Mouse (Mus musculus) heart, embryonic 10.5 days (tissue): ENCODE measurements at regions not wholly inside any gene's neighbourhood (a gene's known extent, or its start where the extent isn't known, plus 50 kb on each side); places are given as distances from the start of the nearest gene placed in this dataset.
"Not testable (repeated sequence)": the region's sequence is repeated elsewhere in the genome, so short reads cannot be mapped to it uniquely, and the experiment has no call there.

Source experiments
- DNase-seq: peaks from one replicate; pipeline ENCODE4 v3.0.0-alpha.2; 2017; ENCODE audit warnings: low spot score
- H3K27ac ChIP-seq: fragments of 300-500 bp; sonication (generic); 2 replicates; pipeline ENCODE4 v1.5.1; 2016; ENCODE audit warnings: mild to moderate bottlenecking
- H3K27me3 ChIP-seq: fragments of 300-500 bp; sonication (generic); 2 replicates; pipeline ENCODE4 v1.6.1; 2016; ENCODE audit warnings: mild to moderate bottlenecking; ENCODE audit not compliant: poor library complexity, insufficient read depth, severe bottlenecking
- H3K36me3 ChIP-seq: fragments of 300-500 bp; sonication (generic); 2 replicates; pipeline ENCODE4 v1.6.1; 2016; ENCODE audit warnings: mild to moderate bottlenecking, moderate library complexity
- H3K4me1 ChIP-seq: fragments of 300-500 bp; sonication (generic); 2 replicates; pipeline ENCODE4 v1.6.1; 2016; ENCODE audit warnings: mild to moderate bottlenecking
- H3K4me3 ChIP-seq: fragments of 300-500 bp; sonication (generic); 2 replicates; pipeline ENCODE4 v1.5.1; 2016; ENCODE audit warnings: mild to moderate bottlenecking, moderate library complexity
- H3K9me3 ChIP-seq: fragments of 300-500 bp; sonication (generic); 2 replicates; pipeline ENCODE4 v1.6.1; 2016; ENCODE audit warnings: mild to moderate bottlenecking, moderate library complexity
- WGBS: fragments of 180-500 bp; shearing (Covaris S2); methylation state at CpG from one replicate; pipeline ENCODE4 v1.1.7; 2016; 5-methylcytosine and 5-hydroxymethylcytosine counted together

GRCm38 (mm10) chr3:34709553-34709952 is 59.3 kb downstream of the Sox2 start:
- Histone ChIP-seq H3K27me3 (no peaks in the 10 kb centered on the region), H3K4me3 (no peak overlapping the region), H3K36me3 (no peaks in the 10 kb centered on the region), H3K27ac (no peak overlapping the region), H3K4me1 (no peaks in the 10 kb centered on the region), H3K9me3 (no peaks in the 10 kb centered on the region)
- 87% methylated on average over 13 of the region's 13 CpGs for WGBS
- no peak for DNase-seq

- H3K27ac ChIP-seq: not testable (repeated sequence)
- WGBS: 87% methylated on average over 7 of the region's 7 CpGs
Observed at GRCm38 (mm10) chr3:34712137-34712536, 61.9 kb downstream of the Sox2 start.

GRCm38 (mm10) chr3:34722506-34722905 is 72.3 kb downstream of the Sox2 start:
- H3K4me3 ChIP-seq: no peak overlapping the region
- H3K4me1 ChIP-seq: no peaks in the 10 kb centered on the region
- DNase-seq: no peak
- no peaks in the 10 kb centered on the region for H3K27me3 ChIP-seq
- no peaks in the 10 kb centered on the region for H3K36me3 ChIP-seq
- 77% methylated on average over 7 of the region's 7 CpGs for WGBS
- no peak overlapping the region for H3K27ac ChIP-seq
- no peaks in the 10 kb centered on the region for H3K9me3 ChIP-seq

More at GRCm38 (mm10) chr3:34712137-34712536, 61.9 kb downstream of the Sox2 start:
- H3K36me3 ChIP-seq, H3K9me3 ChIP-seq, DNase-seq, H3K4me3 ChIP-seq, H3K4me1 ChIP-seq, H3K27me3 ChIP-seq: not testable (repeated sequence)

- H3K36me3 ChIP-seq: no peaks in the 10 kb centered on the region
- no peak overlapping the region for H3K4me3 ChIP-seq
- no peaks in the 10 kb centered on the region for H3K27me3 ChIP-seq
- no peaks in the 10 kb centered on the region for H3K9me3 ChIP-seq
- H3K4me1 ChIP-seq: no peaks in the 10 kb centered on the region
- 87% methylated on average over 12 of the region's 12 CpGs for WGBS
- no peak overlapping the region for H3K27ac ChIP-seq
- no peak for DNase-seq
Observed at GRCm38 (mm10) chr3:34726955-34727354, 76.8 kb downstream of the Sox2 start.

GRCm38 (mm10) chr3:34728282-34728681 is 78.1 kb downstream of the Sox2 start:
- no peaks in the 10 kb centered on the region for H3K27me3 ChIP-seq
- no peak overlapping the region for H3K4me3 ChIP-seq
- no peaks in the 10 kb centered on the region for H3K4me1 ChIP-seq
- no peaks in the 10 kb centered on the region for H3K36me3 ChIP-seq
- H3K27ac ChIP-seq: no peak overlapping the region
- no peaks in the 10 kb centered on the region for H3K9me3 ChIP-seq
- DNase-seq: no peak

GRCm38 (mm10) chr3:34734966-34735365 is 84.8 kb downstream of the Sox2 start:
- Histone ChIP-seq H3K27me3 (no peaks in the 10 kb centered on the region), H3K36me3 (no peaks in the 10 kb centered on the region), H3K9me3 (no peaks in the 10 kb centered on the region), H3K27ac (no peak overlapping the region), H3K4me3 (no peak overlapping the region), H3K4me1 (peaks cover 6% of the 10 kb centered on the region; the same call in 1 of the 2 replicates)
- 71% methylated on average over 5 of the region's 5 CpGs for WGBS
- no peak for DNase-seq

- Histone ChIP-seq H3K27ac (no peak overlapping the region), H3K4me1 (peaks cover 6% of the 10 kb centered on the region; the same call in 1 of the 2 replicates), H3K4me3 (no peak overlapping the region), H3K9me3 (no peaks in the 10 kb centered on the region), H3K36me3 (no peaks in the 10 kb centered on the region), H3K27me3 (no peaks in the 10 kb centered on the region)
- DNase-seq: no peak
- WGBS: 83% methylated on average over 4 of the region's 4 CpGs
Observed at GRCm38 (mm10) chr3:34738001-34738400, 87.8 kb downstream of the Sox2 start.

- WGBS: 56% methylated on average over 7 of the region's 7 CpGs
- Histone ChIP-seq H3K4me1 (peaks cover 6% of the 10 kb centered on the region; the same call in 1 of the 2 replicates), H3K27ac (no peak overlapping the region), H3K4me3 (no peak overlapping the region), H3K27me3 (no peaks in the 10 kb centered on the region), H3K36me3 (no peaks in the 10 kb centered on the region), H3K9me3 (no peaks in the 10 kb centered on the region)
- DNase-seq: no peak
Observed at GRCm38 (mm10) chr3:34738938-34739337, 88.7 kb downstream of the Sox2 start.

GRCm38 (mm10) chr3:34739693-34740092 is 89.5 kb downstream of the Sox2 start:
- no peak for DNase-seq
- H3K36me3 ChIP-seq: no peaks in the 10 kb centered on the region
- 84% methylated on average over 7 of the region's 7 CpGs for WGBS
- peaks cover 6% of the 10 kb centered on the region; the same call in 1 of the 2 replicates for H3K4me1 ChIP-seq
- no peak overlapping the region for H3K27ac ChIP-seq
- no peak overlapping the region for H3K4me3 ChIP-seq
- no peaks in the 10 kb centered on the region for H3K27me3 ChIP-seq
- H3K9me3 ChIP-seq: no peaks in the 10 kb centered on the region

GRCm38 (mm10) chr3:34740110-34740509 is 89.9 kb downstream of the Sox2 start:
- H3K4me3 ChIP-seq: no peak overlapping the region
- H3K9me3 ChIP-seq: no peaks in the 10 kb centered on the region
- 91% methylated on average over 9 of the region's 9 CpGs for WGBS
- no peaks in the 10 kb centered on the region for H3K27me3 ChIP-seq
- DNase-seq: no peak
- no peaks in the 10 kb centered on the region for H3K36me3 ChIP-seq
- peaks cover 6% of the 10 kb centered on the region; the same call in 1 of the 2 replicates for H3K4me1 ChIP-seq
- no peak overlapping the region for H3K27ac ChIP-seq

GRCm38 (mm10) chr3:34745181-34745736 is 95.1 kb downstream of the Sox2 start:
- no peaks in the 10 kb centered on the region for H3K27me3 ChIP-seq
- WGBS: 64% methylated on average over 5 of the region's 5 CpGs
- H3K9me3 ChIP-seq: no peaks in the 10 kb centered on the region
- no peak for DNase-seq
- H3K27ac ChIP-seq: no peak overlapping the region
- no peaks in the 10 kb centered on the region for H3K4me1 ChIP-seq
- H3K36me3 ChIP-seq: no peaks in the 10 kb centered on the region
- H3K4me3 ChIP-seq: no peak overlapping the region

- Histone ChIP-seq H3K4me1 (no peaks in the 10 kb centered on the region), H3K27ac (no peak overlapping the region), H3K27me3 (no peaks in the 10 kb centered on the region), H3K36me3 (no peaks in the 10 kb centered on the region), H3K4me3 (no peak overlapping the region), H3K9me3 (no peaks in the 10 kb centered on the region)
- 78% methylated on average over 10 of the region's 10 CpGs for WGBS
- no peak for DNase-seq
Observed at GRCm38 (mm10) chr3:34747499-34748093, 97.4 kb downstream of the Sox2 start.

GRCm38 (mm10) chr3:34749989-34750388 is 99.8 kb downstream of the Sox2 start:
- WGBS: 86% methylated on average over 7 of the region's 7 CpGs
- no peaks in the 10 kb centered on the region for H3K27me3 ChIP-seq
- no peaks in the 10 kb centered on the region for H3K4me1 ChIP-seq
- H3K36me3 ChIP-seq: no peaks in the 10 kb centered on the region
- H3K4me3 ChIP-seq: no peak overlapping the region
- H3K27ac ChIP-seq: no peak overlapping the region
- H3K9me3 ChIP-seq: no peaks in the 10 kb centered on the region
- no peak for DNase-seq

- DNase-seq: no peak
- no peaks in the 10 kb centered on the region for H3K27me3 ChIP-seq
- H3K27ac ChIP-seq: no peak overlapping the region
- no peaks in the 10 kb centered on the region for H3K4me1 ChIP-seq
- H3K4me3 ChIP-seq: no peak overlapping the region
- H3K9me3 ChIP-seq: no peaks in the 10 kb centered on the region
- H3K36me3 ChIP-seq: no peaks in the 10 kb centered on the region
- WGBS: 79% methylated on average over 5 of the region's 5 CpGs
Observed at GRCm38 (mm10) chr3:34751551-34751950, 101.3 kb downstream of the Sox2 start.
